Mouse (Mus musculus) liver, adult 2 months (tissue): ENCODE results near the gene Kcnk3. TPM values are rescaled to one million over a fixed set of nuclear protein-coding genes. Genes with fewer than 3 reads are reported as not detected.

ENCODE experiments used
- DNase-seq: peaks from one replicate; pipeline ENCODE4 v3.0.0-alpha.2; 2011; ENCODE audit warnings: low read depth, low spot score; ENCODE audit errors: extremely low read depth
- H3K27ac ChIP-seq: fragments of 200-500 bp; replicated peaks from 2 replicates; pipeline ENCODE4 v1.5.1; 2012; ENCODE audit warnings: low read depth, mild to moderate bottlenecking, control low read depth, inconsistent platforms, low read length; ENCODE audit not compliant: insufficient read depth
- H3K27me3 ChIP-seq: fragments of 200-500 bp; 2 replicates; pipeline ENCODE4 v1.6.1; 2012; ENCODE audit warnings: mild to moderate bottlenecking, moderate library complexity, low read length, inconsistent platforms; ENCODE audit not compliant: control insufficient read depth, insufficient read depth
- H3K36me3 ChIP-seq: fragments of 200-500 bp; 2 replicates; pipeline ENCODE4 v1.6.1; 2012; ENCODE audit warnings: low read length, inconsistent platforms; ENCODE audit not compliant: control insufficient read depth, insufficient read depth
- H3K4me1 ChIP-seq: fragments of 200-500 bp; 2 replicates; pipeline ENCODE4 v1.6.1; 2011; ENCODE audit warnings: low read length; ENCODE audit not compliant: control insufficient read depth, insufficient read depth
- H3K4me3 ChIP-seq: fragments of 200-500 bp; 2 replicates; pipeline ENCODE4 v1.5.1; 2011; ENCODE audit warnings: low read depth, mild to moderate bottlenecking, control low read depth, low read length, moderate library complexity; ENCODE audit not compliant: insufficient read depth
- H3K79me2 ChIP-seq: fragments of 200-500 bp; 2 replicates; pipeline ENCODE4 v1.6.1; 2012; ENCODE audit warnings: inconsistent platforms, mild to moderate bottlenecking, low read length, moderate library complexity; ENCODE audit not compliant: control insufficient read depth, insufficient read depth
- H3K9ac ChIP-seq: fragments of 200-500 bp; 2 replicates; pipeline ENCODE4 v1.6.1; 2012; ENCODE audit warnings: low read depth, mild to moderate bottlenecking, control low read depth, inconsistent platforms, low read length
- CTCF ChIP-seq: fragments of 200-500 bp; IDR thresholded peaks from 2 replicates; pipeline ENCODE4 v1.5.1; 2011; ENCODE audit warnings: low read depth, low read length, control low read depth
- POLR2A ChIP-seq: fragments of 200-500 bp; IDR thresholded peaks from 2 replicates; pipeline ENCODE4 v1.6.1; 2011; ENCODE audit warnings: low read length, control low read depth; ENCODE audit not compliant: insufficient read depth; ENCODE audit errors: extremely low read depth
- WGBS: fragments of 180-500 bp; shearing (Covaris S2); methylation state at CpG from one replicate; pipeline ENCODE4 v1.1.7; 2018; 5-methylcytosine and 5-hydroxymethylcytosine counted together
- polyA plus RNA-seq: library from polyadenylated mRNA; depleted of rRNA; stranded (reverse); fragments of >200 nt; gene quantifications from 2 replicates; pipeline ENCODE4 v1.2.3, GENCODE M21; 2012
- total RNA-seq: library from RNA; depleted of rRNA; stranded (reverse); fragments of >200 nt; gene quantifications from 2 replicates; pipeline ENCODE4 v1.2.3, GENCODE M21; 2014

The Kcnk3 gene
- total and polyA plus RNA-seq, 2 experiments = 0.18 to 0.61 TPM

DNA sequence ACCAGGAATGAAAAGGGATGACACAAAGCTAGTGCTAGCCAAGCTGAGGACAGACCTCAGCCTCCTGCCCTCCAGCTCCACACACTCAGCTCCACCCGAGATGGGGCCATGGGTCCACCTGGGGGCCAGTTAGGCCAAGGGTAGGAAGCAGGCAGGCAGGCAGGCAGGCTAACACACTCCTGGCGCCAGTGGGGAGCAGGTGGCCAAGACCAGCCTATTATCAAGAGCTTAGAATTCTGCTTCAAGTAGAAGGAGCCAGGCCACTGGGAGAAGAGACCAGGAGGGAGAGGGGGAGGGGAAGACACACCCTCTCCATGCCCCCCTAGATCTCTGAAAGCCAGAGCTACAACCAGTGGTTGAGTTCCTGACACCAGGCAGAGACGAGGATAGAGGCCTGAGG lies 28.7 kb downstream of the Kcnk3 start:
- no peak for TF ChIP-seq POLR2A
- no peak for TF ChIP-seq CTCF
- H3K79me2 ChIP-seq = no peaks in the 10 kb centered on the region
- no peak overlapping the region for H3K4me3 ChIP-seq
- no peaks in the 10 kb centered on the region for H3K27me3 ChIP-seq
- DNase-seq = peak; percentile 32
- no peak overlapping the region for H3K9ac ChIP-seq
- peaks cover 23% of the 10 kb centered on the region for H3K4me1 ChIP-seq
- peak overlapping the region; percentile 46 for H3K27ac ChIP-seq
- no peaks in the 10 kb centered on the region for H3K36me3 ChIP-seq
- WGBS = 26% methylated on average over 3 of the region's 3 CpGs

DNA sequence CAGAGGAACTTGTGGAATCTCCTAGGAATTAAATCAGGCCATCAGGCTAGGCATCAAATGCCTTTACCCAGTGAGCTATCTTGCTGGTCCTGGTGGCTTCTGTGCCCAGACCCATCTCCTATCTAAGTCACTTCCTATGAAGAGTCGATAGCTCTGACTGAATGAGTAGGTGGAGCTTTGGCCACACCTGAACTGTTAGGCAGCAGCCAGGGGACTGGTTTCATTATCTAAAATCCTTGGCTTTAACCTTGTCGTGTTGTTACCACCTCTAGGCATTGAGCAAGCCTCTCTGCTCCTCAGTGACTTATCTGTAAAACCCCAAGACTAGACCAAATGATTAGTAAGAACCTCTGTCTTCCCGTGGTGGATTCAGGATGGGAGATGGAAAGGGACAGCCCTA lies 29.4 kb downstream of the Kcnk3 start:
- Histone ChIP-seq H3K4me3 (0 out of 2 replicates have a peak overlapping the region, but pooled peaks have one; percentile 13), H3K36me3 (no peaks in the 10 kb centered on the region), H3K9ac (peak overlapping the region; percentile 46), H3K27ac (peak overlapping the region; percentile 87), H3K27me3 (peaks cover 6% of the 10 kb centered on the region), H3K4me1 (peaks cover 25% of the 10 kb centered on the region), H3K79me2 (no peaks in the 10 kb centered on the region)
- DNase-seq = peak; percentile 89
- TF ChIP-seq POLR2A (no peak), CTCF (no peak)
- 9% methylated on average over 3 of the region's 3 CpGs for WGBS

DNA sequence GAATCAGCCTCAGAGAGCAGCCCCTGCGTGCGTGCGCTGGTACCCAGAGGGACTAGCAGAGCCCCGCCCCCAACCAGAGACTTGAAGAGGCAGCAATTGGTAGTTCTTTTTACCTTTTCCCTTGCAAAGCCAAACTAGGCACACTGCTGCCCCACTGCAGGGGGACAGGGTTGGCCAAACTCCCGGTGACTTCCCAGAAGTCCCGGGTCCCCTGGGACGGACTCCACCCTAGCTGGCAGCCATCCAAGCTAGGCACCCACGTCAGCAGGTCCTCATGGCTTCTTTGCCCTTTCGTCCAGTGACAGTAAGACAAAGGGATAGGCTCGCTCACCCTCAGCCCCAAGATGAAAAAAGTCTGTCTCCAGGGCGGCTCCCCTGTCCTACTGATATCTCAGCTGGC lies 29.9 kb downstream of the Kcnk3 start:
- Histone ChIP-seq H3K27ac (peak overlapping the region; percentile 87), H3K79me2 (no peaks in the 10 kb centered on the region), H3K9ac (peak overlapping the region; percentile 46), H3K27me3 (peaks cover 9% of the 10 kb centered on the region), H3K4me1 (peaks cover 25% of the 10 kb centered on the region), H3K4me3 (peak overlapping the region; percentile 13; the same call in 1 of the 2 replicates), H3K36me3 (no peaks in the 10 kb centered on the region)
- DNase-seq = peak; percentile 85
- 6% methylated on average over 11 of the region's 11 CpGs for WGBS
- no peak for TF ChIP-seq POLR2A
- no peak for TF ChIP-seq CTCF

DNA sequence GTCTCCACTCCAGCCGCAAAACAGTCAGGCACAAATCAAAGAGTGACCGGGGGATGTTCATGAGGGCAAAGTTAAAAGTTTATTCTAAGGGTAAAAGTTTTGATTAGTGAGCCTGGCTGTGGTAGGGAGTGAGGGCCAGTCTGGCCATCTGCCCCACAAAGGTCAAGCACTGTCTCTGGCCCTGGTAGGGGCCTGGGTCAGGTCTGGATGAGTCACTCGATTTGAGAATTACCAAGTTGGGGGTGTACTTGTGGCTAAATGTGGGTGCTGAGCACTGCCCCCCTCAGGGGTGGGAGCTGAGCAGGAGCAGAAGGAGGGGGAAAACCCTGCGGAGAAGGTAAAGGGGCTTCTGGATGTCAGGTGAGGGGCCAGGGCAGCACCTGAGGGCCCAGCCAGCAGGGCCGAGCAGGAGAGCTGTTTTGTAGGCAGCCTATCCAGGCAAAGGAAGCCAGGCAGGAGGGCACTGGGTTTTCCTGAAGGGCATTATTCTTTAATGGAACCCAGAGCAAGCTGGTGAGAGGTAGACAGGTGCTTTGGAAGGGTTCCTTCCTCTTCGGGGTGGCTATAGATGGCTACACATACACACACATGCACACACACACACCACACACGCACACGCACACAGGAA lies 30.5 kb downstream of the Kcnk3 start:
- Histone ChIP-seq H3K27me3 (peaks cover 9% of the 10 kb centered on the region), H3K9ac (peak overlapping the region; percentile 10; the same call in 1 of the 2 replicates), H3K79me2 (no peaks in the 10 kb centered on the region), H3K27ac (peak overlapping the region; percentile 87), H3K36me3 (no peaks in the 10 kb centered on the region), H3K4me1 (peaks cover 25% of the 10 kb centered on the region), H3K4me3 (no peak overlapping the region)
- peak; percentile 89 for DNase-seq
- TF ChIP-seq CTCF = no peak
- TF ChIP-seq POLR2A = no peak
- 47% methylated on average over 8 of the region's 8 CpGs for WGBS

DNA sequence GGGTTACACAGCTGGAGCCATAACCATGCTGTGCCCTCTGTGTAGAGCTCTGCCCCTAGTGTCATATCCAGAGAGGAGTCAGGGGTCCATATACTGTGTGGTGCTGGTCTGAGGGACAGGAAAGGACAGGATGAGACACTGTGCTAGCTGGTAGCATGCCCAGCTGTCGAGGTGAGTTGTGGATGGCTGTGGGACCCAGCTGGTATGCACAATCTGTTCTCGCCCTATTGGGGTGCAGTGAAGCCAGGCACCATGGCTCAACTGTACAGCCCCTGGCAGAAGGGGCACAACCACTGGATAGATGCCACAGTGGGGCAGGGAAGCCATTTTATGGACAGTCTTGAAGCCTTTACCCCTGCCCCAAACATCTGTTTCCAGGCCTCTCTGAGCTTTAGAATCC lies 31.2 kb downstream of the Kcnk3 start:
- WGBS = 97% methylated on average over 2 of the region's 2 CpGs
- no peak for DNase-seq
- H3K36me3 ChIP-seq = no peaks in the 10 kb centered on the region
- H3K4me1 ChIP-seq = peaks cover 25% of the 10 kb centered on the region
- no peaks in the 10 kb centered on the region for H3K79me2 ChIP-seq
- H3K27me3 ChIP-seq = peaks cover 9% of the 10 kb centered on the region
- no peak overlapping the region for H3K4me3 ChIP-seq
- no peak overlapping the region for H3K9ac ChIP-seq
- no peak overlapping the region for H3K27ac ChIP-seq
- no peak for TF ChIP-seq POLR2A
- TF ChIP-seq CTCF = no peak

DNA sequence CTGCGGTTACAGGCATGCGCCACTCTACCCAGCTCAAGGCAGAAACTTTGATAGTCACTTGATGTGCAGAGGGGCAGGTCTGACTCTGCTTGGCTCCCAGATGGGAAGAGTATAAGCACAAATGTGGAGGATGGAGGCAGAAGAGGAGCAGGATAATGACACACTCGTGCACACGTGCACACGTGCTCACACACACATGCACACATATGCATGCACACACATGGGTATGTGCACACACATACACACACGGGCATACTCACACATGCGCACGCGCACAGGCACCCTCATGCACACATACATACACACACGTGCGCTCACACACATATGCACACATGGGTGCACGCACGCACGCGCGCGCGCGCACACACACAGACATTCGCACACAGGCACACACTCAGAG lies 32.6 kb downstream of the Kcnk3 start:
- WGBS = 99% methylated on average over 20 of the region's 20 CpGs
- no peak for DNase-seq

More for the DNA sequence above, 32.6 kb downstream of the Kcnk3 start:
- Histone ChIP-seq H3K79me2 (no peaks in the 10 kb centered on the region), H3K9ac (no peak overlapping the region), H3K4me3 (no peak overlapping the region), H3K27me3 (peaks cover 9% of the 10 kb centered on the region), H3K4me1 (peaks cover 19% of the 10 kb centered on the region), H3K27ac (no peak overlapping the region), H3K36me3 (no peaks in the 10 kb centered on the region)
- TF ChIP-seq CTCF (no peak), POLR2A (no peak)
